Mouse (Mus musculus): ENCODE data around the gene Shisa5. TPM values are rescaled to one million over a fixed set of nuclear protein-coding genes. Genes with fewer than 3 reads are reported as not detected.

The Shisa5 gene
- polyA plus RNA-seq, 1 experiment: 48.3 TPM

GRCm38 (mm10) chr9:109057543-109057942 lies 19.2 kb downstream of the Shisa5 start:
- Histone ChIP-seq H3K4me1 (ENCODE audit: control insufficient read depth, insufficient read depth, low read length) (no peaks in the 10 kb centered on the region), H3K4me3 (ENCODE audit: low read depth, low read length) (no peak overlapping the region), H3K9me3 (replicated peaks; ENCODE audit: control insufficient read depth, insufficient read depth, low read length, poor library complexity, severe bottlenecking) (no peaks in the 10 kb centered on the region), H3K9ac (ENCODE audit: low read depth, poor library complexity, severe bottlenecking) (no peak overlapping the region), H3K27ac (ENCODE audit: insufficient read depth, low read length) (no peak overlapping the region), H3K27me3 (ENCODE audit: control insufficient read depth, insufficient read depth, low read length, poor library complexity, severe bottlenecking) (no peaks in the 10 kb centered on the region), H3K36me3 (ENCODE audit: control insufficient read depth, insufficient read depth, low read length, poor library complexity, severe bottlenecking) (peaks cover 6% of the 10 kb centered on the region; the same call in 1 of the 2 replicates)
- TF ChIP-seq POLR2A (IDR thresholded peaks at IDR 0.05; ENCODE audit: insufficient read depth, low read length) (no peak), EP300 (IDR thresholded peaks at IDR 0.05; ENCODE audit: insufficient read depth, low read depth, low read length) (no peak), CTCF (IDR thresholded peaks at IDR 0.05; ENCODE audit: low read depth, low read length) (no peak)

- Histone ChIP-seq H3K27me3 (ENCODE audit: control insufficient read depth, insufficient read depth, low read length, poor library complexity, severe bottlenecking) (no peaks in the 10 kb centered on the region), H3K4me1 (ENCODE audit: control insufficient read depth, insufficient read depth, low read length) (no peaks in the 10 kb centered on the region), H3K36me3 (ENCODE audit: control insufficient read depth, insufficient read depth, low read length, poor library complexity, severe bottlenecking) (peaks cover 6% of the 10 kb centered on the region; the same call in 1 of the 2 replicates), H3K27ac (ENCODE audit: insufficient read depth, low read length) (no peak overlapping the region), H3K4me3 (ENCODE audit: low read depth, low read length) (no peak overlapping the region), H3K9me3 (replicated peaks; ENCODE audit: control insufficient read depth, insufficient read depth, low read length, poor library complexity, severe bottlenecking) (no peaks in the 10 kb centered on the region), H3K9ac (ENCODE audit: low read depth, poor library complexity, severe bottlenecking) (no peak overlapping the region)
- TF ChIP-seq EP300 (IDR thresholded peaks at IDR 0.05; ENCODE audit: insufficient read depth, low read depth, low read length) (no peak), CTCF (IDR thresholded peaks at IDR 0.05; ENCODE audit: low read depth, low read length) (no peak), POLR2A (IDR thresholded peaks at IDR 0.05; ENCODE audit: insufficient read depth, low read length) (no peak)
These were observed 19.8 kb downstream of the Shisa5 start for GRCm38 (mm10) chr9:109058006-109058765.

GRCm38 (mm10) chr9:109059136-109059903 lies 21.0 kb downstream of the Shisa5 start, which contains the start of gene Trex1:
TSS of gene Trex1 (minus strand) at chr9:109059734.
- Histone ChIP-seq H3K4me1 (ENCODE audit: control insufficient read depth, insufficient read depth, low read length) (no peaks in the 10 kb centered on the region), H3K27me3 (ENCODE audit: control insufficient read depth, insufficient read depth, low read length, poor library complexity, severe bottlenecking) (no peaks in the 10 kb centered on the region), H3K36me3 (ENCODE audit: control insufficient read depth, insufficient read depth, low read length, poor library complexity, severe bottlenecking) (peaks cover 11% of the 10 kb centered on the region), H3K27ac (ENCODE audit: insufficient read depth, low read length) (peak within 1 kb of the TSS; percentile 76), H3K9me3 (replicated peaks; ENCODE audit: control insufficient read depth, insufficient read depth, low read length, poor library complexity, severe bottlenecking) (no peaks in the 10 kb centered on the region), H3K9ac (ENCODE audit: low read depth, poor library complexity, severe bottlenecking) (peak within 1 kb of the TSS; percentile 32), H3K4me3 (ENCODE audit: low read depth, low read length) (peak within 1 kb of the TSS; percentile 38)
- TF ChIP-seq POLR2A (IDR thresholded peaks at IDR 0.05; ENCODE audit: insufficient read depth, low read length) (no peak), EP300 (IDR thresholded peaks at IDR 0.05; ENCODE audit: insufficient read depth, low read depth, low read length) (peak; percentile 63; the same call in 1 of the 2 replicates), CTCF (IDR thresholded peaks at IDR 0.05; ENCODE audit: low read depth, low read length) (peak; percentile 94)

- no peaks in the 10 kb centered on the region for H3K27me3 ChIP-seq (ENCODE audit: control insufficient read depth, insufficient read depth, low read length, poor library complexity, severe bottlenecking)
- no peak overlapping the region for H3K9ac ChIP-seq (ENCODE audit: low read depth, poor library complexity, severe bottlenecking)
- H3K9me3 ChIP-seq (replicated peaks; ENCODE audit: control insufficient read depth, insufficient read depth, low read length, poor library complexity, severe bottlenecking): no peaks in the 10 kb centered on the region
- H3K36me3 ChIP-seq (ENCODE audit: control insufficient read depth, insufficient read depth, low read length, poor library complexity, severe bottlenecking): peaks cover 21% of the 10 kb centered on the region
- no peak overlapping the region for H3K4me3 ChIP-seq (ENCODE audit: low read depth, low read length)
- H3K4me1 ChIP-seq (ENCODE audit: control insufficient read depth, insufficient read depth, low read length): no peaks in the 10 kb centered on the region
- H3K27ac ChIP-seq (ENCODE audit: insufficient read depth, low read length): peak overlapping the region; percentile 28; the same call in 1 of the 2 replicates
- no peak for TF ChIP-seq EP300 (IDR thresholded peaks at IDR 0.05; ENCODE audit: insufficient read depth, low read depth, low read length)
- no peak for TF ChIP-seq POLR2A (IDR thresholded peaks at IDR 0.05; ENCODE audit: insufficient read depth, low read length)
- no peak for TF ChIP-seq CTCF (IDR thresholded peaks at IDR 0.05; ENCODE audit: low read depth, low read length)
These were observed 22.0 kb downstream of the Shisa5 start for GRCm38 (mm10) chr9:109060184-109060897.

- H3K4me1 ChIP-seq (ENCODE audit: control insufficient read depth, insufficient read depth, low read length): no peaks in the 10 kb centered on the region
- H3K27me3 ChIP-seq (ENCODE audit: control insufficient read depth, insufficient read depth, low read length, poor library complexity, severe bottlenecking): no peaks in the 10 kb centered on the region
- no peak overlapping the region for H3K27ac ChIP-seq (ENCODE audit: insufficient read depth, low read length)
- H3K4me3 ChIP-seq (ENCODE audit: low read depth, low read length): no peak overlapping the region
- H3K9me3 ChIP-seq (replicated peaks; ENCODE audit: control insufficient read depth, insufficient read depth, low read length, poor library complexity, severe bottlenecking): no peaks in the 10 kb centered on the region
- H3K9ac ChIP-seq (ENCODE audit: low read depth, poor library complexity, severe bottlenecking): no peak overlapping the region
- H3K36me3 ChIP-seq (ENCODE audit: control insufficient read depth, insufficient read depth, low read length, poor library complexity, severe bottlenecking): peaks cover 26% of the 10 kb centered on the region
- no peak for TF ChIP-seq POLR2A (IDR thresholded peaks at IDR 0.05; ENCODE audit: insufficient read depth, low read length)
- TF ChIP-seq CTCF (IDR thresholded peaks at IDR 0.05; ENCODE audit: low read depth, low read length): no peak
- no peak for TF ChIP-seq EP300 (IDR thresholded peaks at IDR 0.05; ENCODE audit: insufficient read depth, low read depth, low read length)
These were observed 22.5 kb downstream of the Shisa5 start for GRCm38 (mm10) chr9:109060898-109061295.

Measured in ES-Bruce4 (cell line).